ENCODE assay signal across 8 mouse cellular contexts in genomic region chr12:44221651-44222356, GRCm38 (mm10). TPM values are rescaled to one million over a fixed set of nuclear protein-coding genes. Genes with fewer than 3 reads are reported as not detected.
DNase-seq lines count a peak whose midpoint lies in the region; ATAC-seq and TF ChIP-seq lines count a peak whose summit lies in the region.

No protein-coding gene starts in this region.

- H3K4me2 ChIP-seq in intestine, postnatal 0 days (replicated peaks; ENCODE audit: low read depth): peak overlapping the region; percentile 91
- peak overlapping the region; percentile 73 for H3K4me2 ChIP-seq in lung, embryonic 15.5 days

- 0 out of 2 replicates have a peak, but pooled peaks have one; percentile 20 for TF ChIP-seq POLR2A in heart, adult 2 months (IDR thresholded peaks at IDR 0.05; ENCODE audit: insufficient read depth, low read depth, low read length)

- peak overlapping the region; percentile 40; the same call in 1 of the 2 replicates for H3K27ac ChIP-seq in heart, adult 2 months
- no peak overlapping the region for H3K27ac ChIP-seq in intestine, postnatal 0 days (ENCODE audit: low read depth, low read length)
- no peak overlapping the region for H3K27ac ChIP-seq in lung, embryonic 15.5 days

- no peaks in the 10 kb centered on the region for H3K27me3 ChIP-seq in heart, adult 2 months (ENCODE audit: control insufficient read depth, insufficient read depth, low read length)
- H3K27me3 ChIP-seq in intestine, postnatal 0 days (replicated peaks; ENCODE audit: control insufficient read depth, insufficient read depth, low read length): no peaks in the 10 kb centered on the region
- H3K27me3 ChIP-seq in lung, embryonic 15.5 days: no peaks in the 10 kb centered on the region

- H3K4me1 ChIP-seq in heart, adult 2 months (ENCODE audit: control insufficient read depth, insufficient read depth, low read length): no peaks in the 10 kb centered on the region
- no peaks in the 10 kb centered on the region for H3K4me1 ChIP-seq in intestine, postnatal 0 days (replicated peaks; ENCODE audit: control insufficient read depth, insufficient read depth, low read length)
- H3K4me1 ChIP-seq in lung, embryonic 15.5 days: no peaks in the 10 kb centered on the region

- H3K4me3 ChIP-seq in heart, adult 2 months: peak overlapping the region; percentile 66
- peak overlapping the region; percentile 62 for H3K4me3 ChIP-seq in intestine, postnatal 0 days (ENCODE audit: low read depth, low read length)
- peak overlapping the region; percentile 70 for H3K4me3 ChIP-seq in lung, embryonic 15.5 days

- H3K9ac ChIP-seq in heart, adult 2 months (ENCODE audit: low read depth, low read length): peak overlapping the region; percentile 95
- peak overlapping the region; percentile 59 for H3K9ac ChIP-seq in intestine, postnatal 0 days (ENCODE audit: low read depth, low read length)
- peak overlapping the region; percentile 54 for H3K9ac ChIP-seq in lung, embryonic 15.5 days

- ATAC-seq in intestine, postnatal 0 days: no peak
- peak; percentile 39; the same call in 1 of the 2 replicates for ATAC-seq in lung, embryonic 15.5 days (ENCODE audit: borderline replicate concordance, extremely low read depth, low FRiP score, low TSS enrichment)
- no peak for ATAC-seq in megakaryocyte-erythroid progenitor cell, adult 5-6 weeks (replicated peaks; ENCODE audit: low FRiP score, low TSS enrichment, poor library complexity, severe bottlenecking)

- H3K79me2 ChIP-seq in heart, adult 2 months (replicated peaks; ENCODE audit: control insufficient read depth, insufficient read depth, low read length): no peaks in the 10 kb centered on the region

- no peaks in the 10 kb centered on the region for H3K36me3 ChIP-seq in heart, adult 2 months (ENCODE audit: control insufficient read depth, insufficient read depth, low read length)
- H3K36me3 ChIP-seq in intestine, postnatal 0 days (ENCODE audit: control insufficient read depth, insufficient read depth): no peaks in the 10 kb centered on the region
- H3K36me3 ChIP-seq in lung, embryonic 15.5 days: no peaks in the 10 kb centered on the region

- H3K9me3 ChIP-seq in intestine, postnatal 0 days (ENCODE audit: control insufficient read depth): no peaks in the 10 kb centered on the region
- no peaks in the 10 kb centered on the region for H3K9me3 ChIP-seq in lung, embryonic 15.5 days

- no peak for TF ChIP-seq EP300 in heart, adult 2 months (IDR thresholded peaks at IDR 0.05; ENCODE audit: insufficient read depth, low read depth, low read length)

- peak; percentile 14 for DNase-seq in urinary bladder, postnatal 14 days (ENCODE audit: low spot score)
- DNase-seq in urinary bladder, postnatal 10 days (ENCODE audit: low spot score): no peak
- DNase-seq in cerebellum, postnatal 36 days: peak; percentile 30
- peak; percentile 44 to 70 for DNase-seq in heart, adult 2 months
- peak; percentile 38 for DNase-seq in retina, embryonic 14.5 days (ENCODE audit: low spot score)

- WGBS in heart, adult 2 months: 3% methylated on average over 89 of the region's 89 CpGs
- 4% methylated on average over 78 of the region's 89 CpGs for WGBS in intestine, postnatal 0 days
- 1% methylated on average over 76 of the region's 89 CpGs for WGBS in lung, embryonic 15.5 days

- TF ChIP-seq CTCF in heart, adult 2 months (IDR thresholded peaks at IDR 0.05): no peak
- TF ChIP-seq CTCF in intestine, postnatal 0 days (IDR thresholded peaks at IDR 0.05; ENCODE audit: low read depth): no peak

- intact Hi-C loops in heart, adult 2 months (cut with DNase I): no loop called here

RNA-seq across cellular contexts. Expression of gene Pnpla8, which starts 0.6 kb away (rescaled TPM):
- total RNA-seq in heart, adult 2 months (2021): 100 to 1,000 TPM; 132 to 162 TPM
- 26.7 and 64.6 TPM in 2 replicates for polyA plus RNA-seq in heart, adult 2 months (2012; rRNA removed)
- 55.2 and 61.6 TPM in 2 replicates for polyA plus RNA-seq in intestine, postnatal 0 days (2015; fragmentation: Nextera tagmentation; extraction: Ambion mirVana)
- 65.2 TPM in 2 replicates for polyA plus RNA-seq in lung, embryonic 15.5 days (2015; fragmentation: Nextera tagmentation; extraction: Ambion mirVana)
- total RNA-seq in megakaryocyte-erythroid progenitor cell, adult 5-6 weeks (2014; fragmentation: Nextera tagmentation): 22.4 and 26.2 TPM in 2 replicates
- 37.3 and 51.8 TPM in 2 replicates for total RNA-seq in megakaryocyte-erythroid progenitor cell, adult 5-6 weeks (2017)

RNA-seq across cellular contexts. Expression of gene Dnajb9, which starts 11.7 kb away (rescaled TPM):
- total RNA-seq in heart, adult 2 months (2021): 10 to 100 TPM; 42.7 to 51.3 TPM
- 5.9 and 14.2 TPM in 2 replicates for polyA plus RNA-seq in heart, adult 2 months (2012; rRNA removed)
- 81.2 and 85.6 TPM in 2 replicates for polyA plus RNA-seq in intestine, postnatal 0 days (2015; fragmentation: Nextera tagmentation; extraction: Ambion mirVana)
- polyA plus RNA-seq in lung, embryonic 15.5 days (2015; fragmentation: Nextera tagmentation; extraction: Ambion mirVana): 21.8 and 22.1 TPM in 2 replicates
- 9.8 and 18.2 TPM in 2 replicates for total RNA-seq in megakaryocyte-erythroid progenitor cell, adult 5-6 weeks (2014; fragmentation: Nextera tagmentation)
- 43.4 and 54.2 TPM in 2 replicates for total RNA-seq in megakaryocyte-erythroid progenitor cell, adult 5-6 weeks (2017)
